Mouse (Mus musculus): ENCODE data around the gene Crtc2. TPM values are rescaled to one million over a fixed set of nuclear protein-coding genes. Genes with fewer than 3 reads are reported as not detected.

Crtc2 gene
- polyA plus RNA-seq, 1 experiment from 2014 or later, result 26.6 TPM

- Histone ChIP-seq H3K4me2 (no peak overlapping the region), H3K4me3 (no peak overlapping the region), H3K27ac (no peak overlapping the region), H3K4me1 (peaks cover 14% of the 10 kb centered on the region), H3K9ac (no peak overlapping the region), H3K9me3 (no peaks in the 10 kb centered on the region), H3K27me3 (replicated peaks) (no peaks in the 10 kb centered on the region), H3K36me3 (replicated peaks) (peaks cover 51% of the 10 kb centered on the region)
- ATAC-seq (replicated peaks), result no peak
- WGBS, result 94% methylated on average over 5 of the region's 5 CpGs
These were observed 9.3 kb downstream of the Crtc2 start for GRCm38 (mm10) chr3:90263121-90263771.

- peaks cover 14% of the 10 kb centered on the region for H3K4me1 ChIP-seq
- peak overlapping the region; percentile 78 for H3K4me2 ChIP-seq
- peak overlapping the region; percentile 82 for H3K4me3 ChIP-seq
- H3K27ac ChIP-seq, result peak overlapping the region; percentile 95
- ATAC-seq (replicated peaks), result no peak
- H3K36me3 ChIP-seq (replicated peaks), result peaks cover 37% of the 10 kb centered on the region
- H3K9me3 ChIP-seq, result no peaks in the 10 kb centered on the region
- H3K27me3 ChIP-seq (replicated peaks), result no peaks in the 10 kb centered on the region
- H3K9ac ChIP-seq, result 0 out of 2 replicates have a peak overlapping the region, but pooled peaks have one; percentile 85
- 38% methylated on average over 10 of the region's 10 CpGs for WGBS
These were observed 10.7 kb downstream of the Crtc2 start for GRCm38 (mm10) chr3:90264687-90265033.

- Histone ChIP-seq H3K4me3 (peak within 1 kb of the TSS; percentile 82), H3K27me3 (replicated peaks) (no peaks in the 10 kb centered on the region), H3K36me3 (replicated peaks) (peaks cover 32% of the 10 kb centered on the region), H3K4me1 (peaks cover 14% of the 10 kb centered on the region), H3K9ac (peak within 1 kb of the TSS; percentile 85), H3K4me2 (peak within 1 kb of the TSS; percentile 78), H3K27ac (peak within 1 kb of the TSS; percentile 95), H3K9me3 (no peaks in the 10 kb centered on the region)
- peak; percentile 89 for ATAC-seq (replicated peaks)
- WGBS, result under 1% methylated on average over 60 of the region's 87 CpGs
These were observed 11.3 kb downstream of the Crtc2 start, which contains the start of gene Dennd4b for GRCm38 (mm10) chr3:90265034-90265931. Gene Dennd4b, plus strand, starts transcription at chr3:90265185.

GRCm38 (mm10) chr3:90265932-90266741, 12.2 kb downstream of the Crtc2 start:
- peak overlapping the region; percentile 85 for H3K9ac ChIP-seq
- H3K4me3 ChIP-seq, result peak overlapping the region; percentile 82
- peaks cover 27% of the 10 kb centered on the region for H3K36me3 ChIP-seq (replicated peaks)
- peak overlapping the region; percentile 78 for H3K4me2 ChIP-seq
- ATAC-seq (replicated peaks), result peak; percentile 63
- H3K27ac ChIP-seq, result peak overlapping the region; percentile 95
- peaks cover 14% of the 10 kb centered on the region for H3K4me1 ChIP-seq
- WGBS, result 27% methylated on average over 16 of the region's 16 CpGs
- no peaks in the 10 kb centered on the region for H3K9me3 ChIP-seq
- H3K27me3 ChIP-seq (replicated peaks), result no peaks in the 10 kb centered on the region

GRCm38 (mm10) chr3:90266901-90267775, 13.2 kb downstream of the Crtc2 start:
- Histone ChIP-seq H3K4me1 (peaks cover 14% of the 10 kb centered on the region), H3K9me3 (no peaks in the 10 kb centered on the region), H3K4me2 (peak overlapping the region; percentile 78; the same call in 1 of the 2 replicates), H3K9ac (no peak overlapping the region), H3K27ac (no peak overlapping the region), H3K36me3 (replicated peaks) (peaks cover 21% of the 10 kb centered on the region), H3K27me3 (replicated peaks) (no peaks in the 10 kb centered on the region), H3K4me3 (no peak overlapping the region)
- no peak for ATAC-seq (replicated peaks)
- 91% methylated on average over 20 of the region's 20 CpGs for WGBS

GRCm38 (mm10) chr3:90268190-90268589, 14.2 kb downstream of the Crtc2 start:
- ATAC-seq (replicated peaks), result no peak
- Histone ChIP-seq H3K27me3 (replicated peaks) (no peaks in the 10 kb centered on the region), H3K9ac (no peak overlapping the region), H3K4me3 (no peak overlapping the region), H3K27ac (no peak overlapping the region), H3K9me3 (no peaks in the 10 kb centered on the region), H3K4me1 (peaks cover 14% of the 10 kb centered on the region), H3K4me2 (no peak overlapping the region), H3K36me3 (replicated peaks) (peaks cover 16% of the 10 kb centered on the region; the same call in 1 of the 2 replicates)
- 97% methylated on average over 11 of the region's 11 CpGs for WGBS

- no peak overlapping the region for H3K4me3 ChIP-seq
- H3K9me3 ChIP-seq, result no peaks in the 10 kb centered on the region
- ATAC-seq (replicated peaks), result no peak
- no peak overlapping the region for H3K27ac ChIP-seq
- WGBS, result 88% methylated on average over 16 of the region's 16 CpGs
- no peak overlapping the region for H3K4me2 ChIP-seq
- no peak overlapping the region for H3K9ac ChIP-seq
- H3K27me3 ChIP-seq (replicated peaks), result no peaks in the 10 kb centered on the region
- peaks cover 14% of the 10 kb centered on the region for H3K4me1 ChIP-seq
- peaks cover 12% of the 10 kb centered on the region; the same call in 1 of the 2 replicates for H3K36me3 ChIP-seq (replicated peaks)
These were observed 15.0 kb downstream of the Crtc2 start for GRCm38 (mm10) chr3:90268971-90269370.

- 95% methylated on average over 8 of the region's 8 CpGs for WGBS
- Histone ChIP-seq H3K4me2 (no peak overlapping the region), H3K36me3 (replicated peaks) (peaks cover 17% of the 10 kb centered on the region; the same call in 1 of the 2 replicates), H3K27me3 (replicated peaks) (no peaks in the 10 kb centered on the region), H3K9me3 (no peaks in the 10 kb centered on the region), H3K9ac (no peak overlapping the region), H3K4me1 (peaks cover 10% of the 10 kb centered on the region), H3K27ac (no peak overlapping the region), H3K4me3 (no peak overlapping the region)
- no peak for ATAC-seq (replicated peaks)
These were observed 16.8 kb downstream of the Crtc2 start for GRCm38 (mm10) chr3:90270784-90271183.

GRCm38 (mm10) chr3:90272170-90272569, 18.2 kb downstream of the Crtc2 start:
- Histone ChIP-seq H3K4me3 (no peak overlapping the region), H3K4me1 (no peaks in the 10 kb centered on the region), H3K36me3 (replicated peaks) (peaks cover 25% of the 10 kb centered on the region; the same call in 1 of the 2 replicates), H3K4me2 (no peak overlapping the region), H3K27me3 (replicated peaks) (no peaks in the 10 kb centered on the region), H3K9ac (no peak overlapping the region), H3K9me3 (no peaks in the 10 kb centered on the region), H3K27ac (no peak overlapping the region)
- 73% methylated on average over 9 of the region's 9 CpGs for WGBS
- no peak for ATAC-seq (replicated peaks)

GRCm38 (mm10) chr3:90273855-90274254, 19.9 kb downstream of the Crtc2 start:
- ATAC-seq (replicated peaks), result no peak
- peaks cover 25% of the 10 kb centered on the region; the same call in 1 of the 2 replicates for H3K36me3 ChIP-seq (replicated peaks)
- H3K27me3 ChIP-seq (replicated peaks), result no peaks in the 10 kb centered on the region
- H3K4me1 ChIP-seq, result no peaks in the 10 kb centered on the region
- no peak overlapping the region for H3K4me3 ChIP-seq
- 94% methylated on average over 22 of the region's 22 CpGs for WGBS
- H3K4me2 ChIP-seq, result no peak overlapping the region
- H3K27ac ChIP-seq, result no peak overlapping the region
- no peak overlapping the region for H3K9ac ChIP-seq
- H3K9me3 ChIP-seq, result no peaks in the 10 kb centered on the region

- H3K9ac ChIP-seq, result no peak overlapping the region
These were observed 21.3 kb downstream of the Crtc2 start for GRCm38 (mm10) chr3:90275286-90275685.

More at GRCm38 (mm10) chr3:90275286-90275685, 21.3 kb downstream of the Crtc2 start:
- ATAC-seq (replicated peaks), result no peak
- no peak overlapping the region for H3K4me3 ChIP-seq
- H3K9me3 ChIP-seq, result no peaks in the 10 kb centered on the region
- 94% methylated on average over 11 of the region's 11 CpGs for WGBS
- no peak overlapping the region for H3K4me2 ChIP-seq
- H3K27me3 ChIP-seq (replicated peaks), result no peaks in the 10 kb centered on the region
- H3K27ac ChIP-seq, result no peak overlapping the region
- peaks cover 36% of the 10 kb centered on the region for H3K36me3 ChIP-seq (replicated peaks)
- no peaks in the 10 kb centered on the region for H3K4me1 ChIP-seq

Data from midbrain, embryonic 15.5 days (tissue).